Mouse (Mus musculus) bone marrow, adult 2 months (tissue): ENCODE measurements around the gene Atg5.

Experiments used
- CTCF ChIP-seq: fragments of 200-500 bp; IDR thresholded peaks from 2 replicates; pipeline ENCODE4 v1.5.1; 2011; ENCODE audit warnings: low read length, control low read depth; ENCODE audit not compliant: control insufficient read depth, insufficient read depth
- POLR2A ChIP-seq: fragments of 200-500 bp; IDR thresholded peaks from 2 replicates; pipeline ENCODE4 v1.6.1; 2011; ENCODE audit warnings: low read depth, mild to moderate bottlenecking, control low read depth, low read length, borderline replicate concordance; ENCODE audit not compliant: control insufficient read depth

DNA sequence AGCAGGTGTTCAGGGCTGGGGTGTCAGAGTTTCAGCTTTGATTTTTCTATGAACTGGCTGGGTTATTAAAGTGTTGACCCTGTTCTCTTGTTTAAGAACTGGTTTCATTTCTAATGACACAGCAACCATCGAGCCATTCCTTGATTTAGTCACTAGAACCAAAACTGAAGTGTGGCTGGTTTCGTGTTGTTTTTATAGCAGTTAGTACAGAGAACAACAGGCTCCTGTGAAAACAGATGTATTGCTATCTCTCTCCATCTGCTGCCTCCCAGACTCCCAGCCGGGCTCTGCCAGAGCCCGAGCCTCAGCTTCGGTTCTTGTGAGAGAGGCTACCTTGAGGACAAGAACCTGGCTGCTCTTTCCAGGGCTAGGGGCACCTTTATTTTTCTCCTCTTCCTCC, 109.7 kb downstream of the Atg5 start:
- TF ChIP-seq CTCF (no peak), POLR2A (no peak)
